In genomic region chr6:29717952-29718521, GRCm38 (mm10) we compare ENCODE assay signal across 9 mouse cellular contexts. TPM values are rescaled to one million over a fixed set of nuclear protein-coding genes. Genes with fewer than 3 reads are reported as not detected.
A peak's percentile ranks its signal among the peaks of the same experiment; 100 is the strongest.
DNase-seq lines count a peak whose midpoint lies in the region; ATAC-seq lines count a peak whose summit lies in the region.
"Had no signal": no experiment of that assay in that cellular context is flagged by ENCODE, and none has a peak within 500 bp of the region (broad histone marks: within the 10 kb centered on the region; RNA-seq: fewer than 3 reads in every experiment).

No protein-coding gene starts in this region.

- no peak overlapping the region for H3K4me2 ChIP-seq in midbrain, embryonic 11.5 days
- H3K4me2 ChIP-seq in forebrain, embryonic 15.5 days (replicated peaks), result peak overlapping the region; percentile 63
- H3K4me2 ChIP-seq in kidney, embryonic 14.5 days (replicated peaks; ENCODE audit: low read depth, low read length), result peak overlapping the region; percentile 30

- H3K9me3 ChIP-seq in midbrain, embryonic 11.5 days (ENCODE audit: control insufficient read depth, low read length), result no peaks in the 10 kb centered on the region
- no peaks in the 10 kb centered on the region for H3K9me3 ChIP-seq in midbrain, embryonic 10.5 days (replicated peaks)
- H3K9me3 ChIP-seq in forebrain, embryonic 15.5 days, result no peaks in the 10 kb centered on the region
- H3K9me3 ChIP-seq in kidney, embryonic 14.5 days (ENCODE audit: control insufficient read depth, low read length), result no peaks in the 10 kb centered on the region

- peak; percentile 89 for DNase-seq in midbrain, embryonic 11.5 days (ENCODE audit: low spot score, missing footprints)
- no peak for DNase-seq in midbrain, embryonic 10.5 days (ENCODE audit: low spot score)
- peak; percentile 67 for DNase-seq in cerebellum, adult 8-10 months
- DNase-seq in lung, postnatal 36 days, result peak; percentile 23
- DNase-seq in thymus, postnatal 0 days (ENCODE audit: low spot score), result no peak
- DNase-seq in urinary bladder, adult 2 months (ENCODE audit: low spot score), result no peak

- 18% methylated on average over 14 of the region's 14 CpGs for WGBS in midbrain, embryonic 11.5 days
- WGBS in midbrain, embryonic 10.5 days, result 15% methylated on average over 14 of the region's 14 CpGs
- WGBS in forebrain, embryonic 15.5 days, result 17% methylated on average over 14 of the region's 14 CpGs
- WGBS in kidney, embryonic 14.5 days, result 16% methylated on average over 14 of the region's 14 CpGs

- no peak overlapping the region for H3K27ac ChIP-seq in midbrain, embryonic 11.5 days (ENCODE audit: low read depth, low read length)
- no peak overlapping the region; the same call in 1 of the 2 replicates for H3K27ac ChIP-seq in midbrain, embryonic 10.5 days (replicated peaks)
- H3K27ac ChIP-seq in forebrain, embryonic 15.5 days (replicated peaks), result peak overlapping the region; percentile 62; the same call in 1 of the 2 replicates
- no peak overlapping the region for H3K27ac ChIP-seq in kidney, embryonic 14.5 days (ENCODE audit: low read depth, low read length)
- H3K27ac ChIP-seq: liver, embryonic 14.5 days had no signal

- no peak overlapping the region for H3K4me3 ChIP-seq in midbrain, embryonic 11.5 days (ENCODE audit: low read depth, low read length)
- H3K4me3 ChIP-seq in midbrain, embryonic 10.5 days, result no peak overlapping the region; the same call in 1 of the 2 replicates
- peak overlapping the region; percentile 16 for H3K4me3 ChIP-seq in forebrain, embryonic 15.5 days
- peak overlapping the region; percentile 6 for H3K4me3 ChIP-seq in kidney, embryonic 14.5 days (ENCODE audit: low read length)

- H3K4me1 ChIP-seq in midbrain, embryonic 11.5 days (ENCODE audit: control insufficient read depth, insufficient read depth, low read length), result peaks cover 20% of the 10 kb centered on the region
- H3K4me1 ChIP-seq in midbrain, embryonic 10.5 days, result peaks cover 33% of the 10 kb centered on the region
- H3K4me1 ChIP-seq in forebrain, embryonic 15.5 days, result peaks cover 29% of the 10 kb centered on the region
- H3K4me1 ChIP-seq in kidney, embryonic 14.5 days (ENCODE audit: control insufficient read depth, insufficient read depth, low read length), result peaks cover 14% of the 10 kb centered on the region

- 0 out of 2 replicates have a peak, but pooled peaks cover 2% of the 10 kb centered on the region for H3K27me3 ChIP-seq in midbrain, embryonic 11.5 days (ENCODE audit: control insufficient read depth, insufficient read depth, low read length)
- H3K27me3 ChIP-seq in midbrain, embryonic 10.5 days (ENCODE audit: low read depth, poor library complexity, severe bottlenecking), result peaks cover 33% of the 10 kb centered on the region
- H3K27me3 ChIP-seq in forebrain, embryonic 15.5 days, result no peaks in the 10 kb centered on the region
- H3K27me3 ChIP-seq in kidney, embryonic 14.5 days (ENCODE audit: control insufficient read depth, insufficient read depth, low read length), result no peaks in the 10 kb centered on the region

- no peaks in the 10 kb centered on the region for H3K36me3 ChIP-seq in midbrain, embryonic 11.5 days (ENCODE audit: control insufficient read depth, insufficient read depth, low read length)
- H3K36me3 ChIP-seq in midbrain, embryonic 10.5 days, result peaks cover 3% of the 10 kb centered on the region; the same call in 1 of the 2 replicates
- no peaks in the 10 kb centered on the region for H3K36me3 ChIP-seq in forebrain, embryonic 15.5 days
- H3K36me3 ChIP-seq in kidney, embryonic 14.5 days (ENCODE audit: control insufficient read depth, insufficient read depth, low read length), result no peaks in the 10 kb centered on the region; the same call in 1 of the 2 replicates

- no peak overlapping the region for H3K9ac ChIP-seq in midbrain, embryonic 11.5 days (ENCODE audit: low read length)
- H3K9ac ChIP-seq in forebrain, embryonic 15.5 days (replicated peaks), result peak overlapping the region; percentile 23; the same call in 1 of the 2 replicates
- H3K9ac ChIP-seq in kidney, embryonic 14.5 days (ENCODE audit: low read depth, low read length), result no peak overlapping the region
- H3K9ac ChIP-seq: liver, embryonic 14.5 days had no signal

- no peak for ATAC-seq in midbrain, embryonic 11.5 days (ENCODE audit: low FRiP score)
- peak; percentile 62 for ATAC-seq in forebrain, embryonic 15.5 days (replicated peaks)
- peak; percentile 72 for ATAC-seq in kidney, embryonic 14.5 days (ENCODE audit: low FRiP score, low TSS enrichment)

RNA-seq across cellular contexts. Expression of gene Smo, which starts 17.3 kb away (rescaled TPM):
- 38.6 and 44.5 TPM in 2 replicates for polyA plus RNA-seq in midbrain, embryonic 11.5 days (2014; fragmentation: Nextera tagmentation; extraction: Ambion mirVana)
- 49.6 and 51.7 TPM in 2 replicates for polyA plus RNA-seq in midbrain, embryonic 10.5 days (2016; fragmentation: Nextera tagmentation; extraction: Ambion mirVana)
- 14.4 and 16.3 TPM in 2 replicates for polyA plus RNA-seq in forebrain, embryonic 15.5 days (2015; fragmentation: Nextera tagmentation; extraction: Ambion mirVana)
- 53.4 and 70.4 TPM in 2 replicates for polyA plus RNA-seq in kidney, embryonic 14.5 days (2014; fragmentation: Nextera tagmentation; extraction: Ambion mirVana)
- polyA plus RNA-seq in thymus, postnatal 0 days (2015; fragmentation: Nextera tagmentation; extraction: Ambion mirVana), result 13.2 and 18.1 TPM in 2 replicates
- polyA plus RNA-seq in urinary bladder, adult 2 months (2012; rRNA removed), result 30.5 and 42.6 TPM in 2 replicates

RNA-seq across cellular contexts. Expression of gene Tspan33, which starts 24.0 kb away (rescaled TPM):
- polyA plus RNA-seq in midbrain, embryonic 11.5 days (2014; fragmentation: Nextera tagmentation; extraction: Ambion mirVana), result 4.9 and 6.8 TPM in 2 replicates
- polyA plus RNA-seq in midbrain, embryonic 10.5 days (2016; fragmentation: Nextera tagmentation; extraction: Ambion mirVana), result 10.9 and 12.2 TPM in 2 replicates
- 5.0 and 7.4 TPM in 2 replicates for polyA plus RNA-seq in forebrain, embryonic 15.5 days (2015; fragmentation: Nextera tagmentation; extraction: Ambion mirVana)
- 7.3 and 10.2 TPM in 2 replicates for polyA plus RNA-seq in kidney, embryonic 14.5 days (2014; fragmentation: Nextera tagmentation; extraction: Ambion mirVana)
- 1.7 and 2.8 TPM in 2 replicates for polyA plus RNA-seq in thymus, postnatal 0 days (2015; fragmentation: Nextera tagmentation; extraction: Ambion mirVana)
- polyA plus RNA-seq in urinary bladder, adult 2 months (2012; rRNA removed), result 2.0 and 2.2 TPM in 2 replicates

RNA-seq across cellular contexts. Expression of gene Ahcyl2, which starts 49.8 kb away (rescaled TPM):
- polyA plus RNA-seq in midbrain, embryonic 11.5 days (2014; fragmentation: Nextera tagmentation; extraction: Ambion mirVana), result 11.3 and 11.8 TPM in 2 replicates
- 12.5 and 13.7 TPM in 2 replicates for polyA plus RNA-seq in midbrain, embryonic 10.5 days (2016; fragmentation: Nextera tagmentation; extraction: Ambion mirVana)
- polyA plus RNA-seq in forebrain, embryonic 15.5 days (2015; fragmentation: Nextera tagmentation; extraction: Ambion mirVana), result 12.9 and 13.0 TPM in 2 replicates
- polyA plus RNA-seq in kidney, embryonic 14.5 days (2014; fragmentation: Nextera tagmentation; extraction: Ambion mirVana), result 13.7 and 17.2 TPM in 2 replicates
- 13.8 and 17.2 TPM in 2 replicates for polyA plus RNA-seq in thymus, postnatal 0 days (2015; fragmentation: Nextera tagmentation; extraction: Ambion mirVana)
- polyA plus RNA-seq in urinary bladder, adult 2 months (2012; rRNA removed), result 109 and 114 TPM in 2 replicates

Comparison
In these comparisons a context has a peak if more than half of its experiments do, and no peak if none do; other contexts are left out.
1. DNase-seq: peak in midbrain, embryonic 11.5 days (single experiment), cerebellum, adult 8-10 months (single experiment) and lung, postnatal 36 days (single experiment); none in midbrain, embryonic 10.5 days (single experiment), thymus, postnatal 0 days (single experiment) and urinary bladder, adult 2 months (single experiment).
2. H3K4me3 ChIP-seq: peak in forebrain, embryonic 15.5 days (single experiment) and kidney, embryonic 14.5 days (single experiment); none in midbrain, embryonic 11.5 days (single experiment) and midbrain, embryonic 10.5 days (single experiment).